Mouse (Mus musculus): ENCODE data around the gene Sirt7. TPM values are rescaled to one million over a fixed set of nuclear protein-coding genes. Genes with fewer than 3 reads are reported as not detected.

Gene Sirt7
- polyA plus RNA-seq, 1 experiment, result 5.8 TPM

DNA sequence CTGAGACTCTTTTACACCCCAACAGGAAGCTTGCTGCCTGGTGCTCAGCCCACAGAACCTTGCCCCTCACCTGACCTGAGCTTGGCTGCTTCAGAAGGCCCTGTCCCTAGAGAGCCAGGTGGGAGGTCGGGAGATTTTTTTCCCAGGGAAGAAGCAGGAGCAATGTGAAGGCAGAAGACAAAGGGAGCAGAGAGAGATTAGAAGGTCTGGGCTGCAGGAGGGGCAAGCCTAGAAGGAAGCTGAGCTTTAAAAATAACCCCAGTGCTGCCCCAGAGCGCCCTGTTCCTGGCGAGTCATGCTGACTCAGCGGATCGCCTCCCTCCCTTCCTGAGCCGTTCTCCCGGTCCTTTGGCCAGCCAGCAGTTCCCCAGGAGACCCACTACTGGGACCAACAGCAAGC lies 4.9 kb upstream of the Sirt7 start:
- Histone ChIP-seq H3K4me1 (ENCODE audit: control insufficient read depth, insufficient read depth, insufficient read length, low read length) (peaks cover 35% of the 10 kb centered on the region), H3K27ac (replicated peaks; ENCODE audit: low read depth, low read length) (peak overlapping the region; percentile 41), H3K4me3 (ENCODE audit: insufficient read depth, low read depth, low read length) (peak overlapping the region; percentile 12)

- H3K4me1 ChIP-seq (ENCODE audit: control insufficient read depth, insufficient read depth, insufficient read length, low read length), result peaks cover 35% of the 10 kb centered on the region
- peak overlapping the region; percentile 12 for H3K4me3 ChIP-seq (ENCODE audit: insufficient read depth, low read depth, low read length)
- H3K27ac ChIP-seq (replicated peaks; ENCODE audit: low read depth, low read length), result peak overlapping the region; percentile 39
Observed at GRCm38 (mm10) chr11:120629341-120629730, 4.3 kb upstream of the Sirt7 start.

DNA sequence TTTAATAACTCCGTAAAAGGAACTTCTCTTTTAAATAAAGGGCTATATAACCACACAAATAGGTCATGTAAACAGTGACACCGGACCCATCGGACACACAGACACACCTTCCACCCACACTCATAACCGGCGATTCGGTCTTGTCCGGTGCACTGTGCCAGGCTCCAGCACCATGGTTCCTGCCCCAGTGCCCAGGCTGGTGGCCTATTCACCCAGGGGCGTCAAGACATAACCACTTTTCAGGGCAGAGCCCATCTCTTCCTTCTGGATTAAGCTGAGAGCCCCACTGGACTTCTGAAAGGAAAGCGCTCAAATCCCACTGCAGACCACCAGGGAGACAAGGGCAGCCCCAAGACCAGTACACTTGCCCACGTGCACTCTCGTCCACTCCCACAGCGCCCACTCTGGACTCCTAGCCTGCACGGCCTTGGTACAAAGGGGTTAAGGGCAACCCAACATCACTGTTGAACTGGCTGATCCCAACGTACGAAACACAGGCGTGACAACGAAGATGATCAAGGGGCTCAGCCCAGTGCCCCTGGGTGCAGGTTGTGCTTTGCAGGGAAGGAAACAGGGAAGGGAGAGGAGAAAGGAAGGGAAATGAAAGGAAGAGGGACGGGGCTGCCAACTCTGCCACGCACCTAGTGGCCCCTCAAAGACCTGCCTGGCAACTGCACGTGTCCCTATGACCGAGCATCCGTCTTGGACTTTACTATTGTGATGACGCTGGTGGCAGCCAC lies 3.7 kb upstream of the Sirt7 start:
- Histone ChIP-seq H3K27ac (replicated peaks; ENCODE audit: low read depth, low read length) (no peak overlapping the region), H3K4me1 (ENCODE audit: control insufficient read depth, insufficient read depth, insufficient read length, low read length) (peaks cover 35% of the 10 kb centered on the region), H3K4me3 (ENCODE audit: insufficient read depth, low read depth, low read length) (no peak overlapping the region; the same call in 1 of the 2 replicates)

GRCm38 (mm10) chr11:120627468-120628300 lies 2.6 kb upstream of the Sirt7 start:
- Histone ChIP-seq H3K4me1 (ENCODE audit: control insufficient read depth, insufficient read depth, insufficient read length, low read length) (peaks cover 35% of the 10 kb centered on the region), H3K27ac (replicated peaks; ENCODE audit: low read depth, low read length) (no peak overlapping the region), H3K4me3 (ENCODE audit: insufficient read depth, low read depth, low read length) (no peak overlapping the region)

- Histone ChIP-seq H3K4me1 (ENCODE audit: control insufficient read depth, insufficient read depth, insufficient read length, low read length) (peaks cover 30% of the 10 kb centered on the region), H3K27ac (replicated peaks; ENCODE audit: low read depth, low read length) (no peak overlapping the region), H3K4me3 (ENCODE audit: insufficient read depth, low read depth, low read length) (no peak overlapping the region)
Observed at GRCm38 (mm10) chr11:120626785-120627467, 1.9 kb upstream of the Sirt7 start.

DNA sequence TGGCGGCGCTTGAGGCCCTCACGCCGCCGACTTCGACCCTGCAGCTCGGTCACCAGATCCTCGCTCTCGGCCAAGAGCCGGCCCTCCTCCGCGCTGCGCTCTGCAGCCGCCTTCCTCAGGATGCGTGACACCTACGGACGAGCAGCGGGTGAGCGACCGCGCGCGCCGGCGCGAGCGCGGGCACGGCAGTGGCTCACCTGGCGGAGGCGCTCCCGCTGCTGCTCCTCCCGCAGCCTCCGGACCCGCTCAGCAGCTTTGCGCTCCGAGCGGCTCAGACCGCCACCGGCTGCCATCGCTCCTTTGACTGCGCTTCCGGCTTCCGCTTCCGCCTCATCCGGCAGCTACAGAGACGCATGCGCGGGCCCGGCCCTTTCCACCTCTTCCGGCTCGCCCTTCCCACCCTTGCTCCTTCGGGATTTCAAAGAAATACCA lies 344 bp downstream of the Sirt7 start:
- no peak overlapping the region for H3K27ac ChIP-seq (replicated peaks; ENCODE audit: low read depth, low read length)
- peaks cover 11% of the 10 kb centered on the region for H3K4me1 ChIP-seq (ENCODE audit: control insufficient read depth, insufficient read depth, insufficient read length, low read length)
- peak overlapping the region; percentile 95 for H3K4me3 ChIP-seq (ENCODE audit: insufficient read depth, low read depth, low read length)

- Histone ChIP-seq H3K4me3 (ENCODE audit: insufficient read depth, low read depth, low read length) (peak overlapping the region; percentile 95), H3K4me1 (ENCODE audit: control insufficient read depth, insufficient read depth, insufficient read length, low read length) (peaks cover 5% of the 10 kb centered on the region), H3K27ac (replicated peaks; ENCODE audit: low read depth, low read length) (no peak overlapping the region)
Observed at GRCm38 (mm10) chr11:120623961-120624679, 920 bp downstream of the Sirt7 start.

DNA sequence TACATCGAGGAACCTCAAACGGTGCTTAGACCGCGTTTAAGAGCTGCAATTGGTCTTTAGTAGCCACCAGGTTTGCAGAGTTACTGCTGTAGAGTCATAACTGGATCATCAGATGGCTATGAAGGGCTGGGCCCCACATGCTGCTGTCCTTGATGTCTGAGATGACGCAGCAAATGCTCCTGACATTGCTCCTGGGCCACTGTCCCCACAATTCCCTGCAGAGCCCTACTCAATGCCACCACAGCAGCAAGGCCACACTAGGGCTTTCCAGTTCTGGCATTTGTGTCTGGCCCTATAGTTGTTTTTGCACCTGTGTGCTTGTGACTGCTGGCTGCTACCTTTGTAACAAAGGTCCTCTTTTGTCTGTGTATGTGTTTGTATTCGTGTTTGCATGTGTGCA lies 2.2 kb downstream of the Sirt7 start:
- Histone ChIP-seq H3K4me3 (ENCODE audit: insufficient read depth, low read depth, low read length) (no peak overlapping the region), H3K27ac (replicated peaks; ENCODE audit: low read depth, low read length) (no peak overlapping the region), H3K4me1 (ENCODE audit: control insufficient read depth, insufficient read depth, insufficient read length, low read length) (peaks cover 4% of the 10 kb centered on the region)

GRCm38 (mm10) chr11:120620195-120620594 lies 4.8 kb downstream of the Sirt7 start:
- Histone ChIP-seq H3K4me3 (ENCODE audit: insufficient read depth, low read depth, low read length) (no peak overlapping the region), H3K4me1 (ENCODE audit: control insufficient read depth, insufficient read depth, insufficient read length, low read length) (peaks cover 7% of the 10 kb centered on the region), H3K27ac (replicated peaks; ENCODE audit: low read depth, low read length) (no peak overlapping the region)

- no peak overlapping the region for H3K27ac ChIP-seq (replicated peaks; ENCODE audit: low read depth, low read length)
- no peak overlapping the region for H3K4me3 ChIP-seq (ENCODE audit: insufficient read depth, low read depth, low read length)
- peaks cover 5% of the 10 kb centered on the region for H3K4me1 ChIP-seq (ENCODE audit: control insufficient read depth, insufficient read depth, insufficient read length, low read length)
Observed at GRCm38 (mm10) chr11:120618619-120619535, 6.2 kb downstream of the Sirt7 start.

- peaks cover 5% of the 10 kb centered on the region for H3K4me1 ChIP-seq (ENCODE audit: control insufficient read depth, insufficient read depth, insufficient read length, low read length)
Observed at GRCm38 (mm10) chr11:120617519-120618112, 7.4 kb downstream of the Sirt7 start, which contains the start of gene Pcyt2. Gene Pcyt2, minus strand, starts transcription at chr11:120617936.

GRCm38 (mm10) chr11:120616617-120617294 lies 8.3 kb downstream of the Sirt7 start:
- H3K27ac ChIP-seq (replicated peaks; ENCODE audit: low read depth, low read length), result peak overlapping the region; percentile 47; the same call in 1 of the 2 replicates
- peaks cover 5% of the 10 kb centered on the region for H3K4me1 ChIP-seq (ENCODE audit: control insufficient read depth, insufficient read depth, insufficient read length, low read length)
- H3K4me3 ChIP-seq (ENCODE audit: insufficient read depth, low read depth, low read length), result peak overlapping the region; percentile 93

More at GRCm38 (mm10) chr11:120617519-120618112, 7.4 kb downstream of the Sirt7 start, which contains the start of gene Pcyt2:
- peak within 1 kb of the TSS; percentile 47 for H3K27ac ChIP-seq (replicated peaks; ENCODE audit: low read depth, low read length)
- peak within 1 kb of the TSS; percentile 93 for H3K4me3 ChIP-seq (ENCODE audit: insufficient read depth, low read depth, low read length)

DNA sequence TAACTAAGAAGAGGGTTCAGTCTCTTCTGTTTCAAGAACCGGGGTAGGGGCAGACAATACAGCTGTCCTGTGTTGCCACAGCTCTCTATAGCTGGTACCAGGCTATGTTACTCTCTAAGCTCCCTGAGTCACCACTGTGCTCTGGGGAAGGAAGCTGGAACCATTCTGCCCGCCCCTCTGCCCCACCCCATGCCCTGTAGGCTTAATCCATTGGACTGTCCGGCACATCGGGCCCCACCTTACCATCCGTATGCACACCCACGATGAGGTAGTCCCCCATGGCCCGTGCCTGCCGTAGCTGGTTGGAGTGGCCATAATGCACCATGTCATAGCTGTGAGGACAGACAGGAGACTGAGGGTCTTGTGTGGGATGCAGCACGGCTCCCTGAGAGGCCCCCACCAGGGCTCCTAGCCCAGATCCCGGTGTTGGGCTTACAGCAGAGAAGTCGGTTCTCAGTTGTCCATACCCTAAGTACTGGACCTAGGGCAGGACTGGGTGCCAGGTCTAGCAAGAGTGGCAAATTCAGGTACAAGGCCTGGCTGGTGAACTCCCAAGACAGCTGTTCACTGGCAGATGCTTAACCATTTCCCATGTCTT lies 9.3 kb downstream of the Sirt7 start:
- H3K4me3 ChIP-seq (ENCODE audit: insufficient read depth, low read depth, low read length), result no peak overlapping the region
- H3K27ac ChIP-seq (replicated peaks; ENCODE audit: low read depth, low read length), result no peak overlapping the region
- peaks cover 5% of the 10 kb centered on the region for H3K4me1 ChIP-seq (ENCODE audit: control insufficient read depth, insufficient read depth, insufficient read length, low read length)

Measured in brown adipose tissue, adult 24 weeks (tissue).